Mouse (Mus musculus) NIH3T3 (cell line): ENCODE measurements around the gene Slc35e3.

Experiments
- DNase-seq: peaks from one replicate; pipeline ENCODE4 v3.0.0-alpha.2; 2012; ENCODE audit warnings: low read depth

The Slc35e3 gene

GRCm38 (mm10) chr10:117697561-117698115, 48.5 kb downstream of the Slc35e3 start:
- DNase-seq = no peak

- DNase-seq = no peak
These were observed 49.2 kb downstream of the Slc35e3 start for GRCm38 (mm10) chr10:117696827-117697560.

GRCm38 (mm10) chr10:117696021-117696826, 49.9 kb downstream of the Slc35e3 start:
- no peak for DNase-seq

GRCm38 (mm10) chr10:117695605-117696004, 50.6 kb downstream of the Slc35e3 start:
- no peak for DNase-seq

GRCm38 (mm10) chr10:117695027-117695426, 51.1 kb downstream of the Slc35e3 start:
- DNase-seq = no peak

- no peak for DNase-seq
These were observed 51.8 kb downstream of the Slc35e3 start for GRCm38 (mm10) chr10:117694255-117694953.

GRCm38 (mm10) chr10:117692953-117693352, 53.2 kb downstream of the Slc35e3 start:
- no peak for DNase-seq

GRCm38 (mm10) chr10:117692173-117692572, 54.0 kb downstream of the Slc35e3 start:
- peak; percentile 26 for DNase-seq

GRCm38 (mm10) chr10:117691389-117691968, 54.7 kb downstream of the Slc35e3 start:
- DNase-seq = no peak

- DNase-seq = no peak
These were observed 55.3 kb downstream of the Slc35e3 start for GRCm38 (mm10) chr10:117690770-117691296.

- no peak for DNase-seq
These were observed 56.1 kb downstream of the Slc35e3 start for GRCm38 (mm10) chr10:117690101-117690352.

- DNase-seq = no peak
These were observed 56.7 kb downstream of the Slc35e3 start for GRCm38 (mm10) chr10:117689297-117690100.

GRCm38 (mm10) chr10:117688204-117689151, 57.7 kb downstream of the Slc35e3 start:
- peak; percentile 46 for DNase-seq

- DNase-seq = peak; percentile 36
These were observed 58.6 kb downstream of the Slc35e3 start for GRCm38 (mm10) chr10:117687577-117687976.

- no peak for DNase-seq
These were observed 59.1 kb downstream of the Slc35e3 start for GRCm38 (mm10) chr10:117687018-117687417.

- DNase-seq = no peak
These were observed 60.1 kb downstream of the Slc35e3 start for GRCm38 (mm10) chr10:117685849-117686591.

GRCm38 (mm10) chr10:117685171-117685848, 60.9 kb downstream of the Slc35e3 start:
- no peak for DNase-seq

- DNase-seq = no peak
These were observed 61.6 kb downstream of the Slc35e3 start for GRCm38 (mm10) chr10:117684298-117685170.
